Mouse (Mus musculus): ENCODE results near the gene Vgll4.

- TF ChIP-seq CTCF (IDR thresholded peaks at IDR 0.05; ENCODE audit: extremely low read depth, insufficient read depth, insufficient read length, insufficient replicate concordance) (no peak), POLR2A (IDR thresholded peaks at IDR 0.05; ENCODE audit: low read depth, low read length) (no peak)
Observed at GRCm38 (mm10) chr6:114861591-114861990, 108.2 kb downstream of the Vgll4 start.
